Mouse (Mus musculus): Measurements from ENCODE around the gene Myo7a. TPM values are rescaled to one million over a fixed set of nuclear protein-coding genes. Genes with fewer than 3 reads are reported as not detected.

The Myo7a gene
- polyA plus RNA-seq, 1 experiment from 2014 or later, result 8.4 TPM

DNA sequence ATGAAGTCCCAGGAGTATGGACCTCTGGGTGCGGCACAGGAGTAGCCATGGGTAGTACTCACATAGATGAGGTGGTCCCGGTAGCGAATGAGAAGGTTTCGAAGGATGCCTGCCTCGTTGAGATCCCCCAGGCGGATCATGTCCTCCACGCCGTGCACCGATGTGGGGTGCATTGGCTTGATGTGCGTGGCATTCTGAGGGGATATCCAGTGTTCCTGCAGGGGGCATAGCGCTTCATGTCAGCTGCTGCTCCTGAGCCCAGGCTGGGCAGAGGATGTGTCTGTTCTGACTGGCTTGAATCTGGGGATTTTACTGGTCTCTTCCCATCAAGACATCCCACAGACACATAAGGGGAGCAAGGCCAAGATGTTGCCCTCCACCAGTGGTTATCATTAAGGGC lies 16.8 kb downstream of the Myo7a start:
- H3K4me2 ChIP-seq (replicated peaks; ENCODE audit: low read depth, low read length), result peak overlapping the region; percentile 36; the same call in 1 of the 2 replicates

DNA sequence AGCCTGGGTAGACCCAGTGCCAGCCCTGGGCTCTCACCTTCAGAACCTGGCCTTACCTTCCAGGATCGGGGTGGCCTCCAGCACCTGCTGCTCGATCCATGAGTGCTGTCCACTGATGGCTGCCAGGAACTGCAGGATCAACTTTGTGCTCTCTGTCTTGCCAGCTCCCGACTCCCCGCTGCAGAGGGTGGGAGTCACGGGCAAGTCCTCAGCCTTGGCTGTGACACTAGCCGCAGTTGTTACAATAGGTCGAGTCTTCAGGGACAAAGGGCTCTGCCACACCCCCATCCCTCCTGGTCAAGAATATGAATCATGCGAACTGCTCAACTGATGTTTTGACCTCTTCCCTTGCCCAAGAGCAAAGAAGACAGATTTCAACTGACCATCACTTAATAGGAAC lies 21.8 kb downstream of the Myo7a start:
- Histone ChIP-seq H3K36me3 (ENCODE audit: insufficient read depth, low read length) (no peaks in the 10 kb centered on the region), H3K27me3 (replicated peaks; ENCODE audit: insufficient read depth, low read length) (no peaks in the 10 kb centered on the region), H3K9ac (replicated peaks; ENCODE audit: low read depth) (no peak overlapping the region), H3K4me1 (ENCODE audit: insufficient read depth, low read depth, low read length) (no peaks in the 10 kb centered on the region), H3K9me3 (ENCODE audit: low read length) (no peaks in the 10 kb centered on the region), H3K4me2 (replicated peaks; ENCODE audit: low read depth, low read length) (no peak overlapping the region), H3K27ac (ENCODE audit: low read length) (no peak overlapping the region), H3K4me3 (ENCODE audit: low read depth, low read length) (no peak overlapping the region)
- 96% methylated on average over 8 of the region's 8 CpGs for WGBS
- TF ChIP-seq CTCF (IDR thresholded peaks at IDR 0.05) (no peak), EP300 (IDR thresholded peaks at IDR 0.05) (no peak)
- DNase-seq (ENCODE audit: low spot score) (no peak), ATAC-seq (no peak)

More for the DNA sequence above, 16.8 kb downstream of the Myo7a start:
- no peaks in the 10 kb centered on the region for H3K4me1 ChIP-seq (ENCODE audit: insufficient read depth, low read depth, low read length)
- WGBS, result 92% methylated on average over 11 of the region's 11 CpGs
- no peak overlapping the region for H3K27ac ChIP-seq (ENCODE audit: low read length)
- 0 out of 2 replicates have a peak, but pooled peaks have one; percentile 27 for TF ChIP-seq CTCF (IDR thresholded peaks at IDR 0.05)
- no peak for TF ChIP-seq EP300 (IDR thresholded peaks at IDR 0.05)
- no peak overlapping the region for H3K4me3 ChIP-seq (ENCODE audit: low read depth, low read length)
- H3K36me3 ChIP-seq (ENCODE audit: insufficient read depth, low read length), result no peaks in the 10 kb centered on the region
- DNase-seq (ENCODE audit: low spot score), result no peak
- 0 out of 2 replicates have a peak overlapping the region, but pooled peaks have one; percentile 1 for H3K9ac ChIP-seq (replicated peaks; ENCODE audit: low read depth)
- no peaks in the 10 kb centered on the region for H3K27me3 ChIP-seq (replicated peaks; ENCODE audit: insufficient read depth, low read length)
- ATAC-seq, result no peak
- no peaks in the 10 kb centered on the region for H3K9me3 ChIP-seq (ENCODE audit: low read length)

DNA sequence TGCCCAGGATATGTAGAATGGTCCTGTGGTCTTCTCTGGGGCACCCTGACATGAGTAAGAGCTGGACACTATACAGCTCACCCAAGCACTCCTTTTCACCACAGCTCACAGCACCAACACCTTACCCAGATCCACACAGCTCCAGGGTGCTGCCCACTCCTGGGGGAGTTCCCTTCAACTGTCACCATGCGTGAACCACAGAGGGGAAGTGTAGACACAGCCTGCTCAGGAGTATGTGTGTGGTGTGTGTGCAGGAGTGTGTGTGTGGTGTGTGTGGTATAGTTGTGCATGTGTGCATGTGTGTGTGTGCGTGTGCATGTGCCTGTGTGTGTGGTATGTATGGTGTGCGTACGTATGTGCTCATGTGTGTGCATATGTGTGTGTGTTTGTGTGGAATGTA lies 23.5 kb downstream of the Myo7a start:
- no peak overlapping the region for H3K4me3 ChIP-seq (ENCODE audit: low read depth, low read length)
- no peak overlapping the region for H3K27ac ChIP-seq (ENCODE audit: low read length)
- 90% methylated on average over 4 of the region's 4 CpGs for WGBS
- no peak overlapping the region for H3K4me2 ChIP-seq (replicated peaks; ENCODE audit: low read depth, low read length)
- H3K9me3 ChIP-seq (ENCODE audit: low read length), result no peaks in the 10 kb centered on the region
- no peaks in the 10 kb centered on the region for H3K36me3 ChIP-seq (ENCODE audit: insufficient read depth, low read length)
- no peak for TF ChIP-seq EP300 (IDR thresholded peaks at IDR 0.05)
- no peak for TF ChIP-seq CTCF (IDR thresholded peaks at IDR 0.05)
- H3K27me3 ChIP-seq (replicated peaks; ENCODE audit: insufficient read depth, low read length), result no peaks in the 10 kb centered on the region
- DNase-seq (ENCODE audit: low spot score) (no peak), ATAC-seq (no peak)
- H3K4me1 ChIP-seq (ENCODE audit: insufficient read depth, low read depth, low read length), result no peaks in the 10 kb centered on the region
- H3K9ac ChIP-seq (replicated peaks; ENCODE audit: low read depth), result no peak overlapping the region

DNA sequence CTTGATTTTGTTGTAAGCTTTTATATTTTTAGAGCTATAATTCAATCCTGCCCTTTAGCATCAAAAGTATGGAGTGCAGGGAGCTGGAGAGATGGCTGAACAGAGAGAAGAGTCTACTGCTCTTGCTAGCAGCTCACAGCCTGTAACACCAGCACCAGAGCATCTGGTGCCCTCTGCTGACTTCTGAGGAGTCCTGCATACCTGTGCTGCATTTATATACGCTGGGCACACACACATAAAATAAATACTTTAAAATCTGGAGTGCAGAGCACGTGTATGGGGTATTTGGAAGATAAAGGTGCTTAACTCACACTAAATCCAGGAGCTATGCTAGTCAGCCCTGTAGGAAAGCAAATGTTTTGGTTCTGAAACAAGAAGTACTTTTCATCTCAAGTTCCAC lies 33.0 kb downstream of the Myo7a start:
- 15% methylated on average over 2 of the region's 2 CpGs for WGBS
- DNase-seq (ENCODE audit: low spot score), result peak; percentile 76
- H3K36me3 ChIP-seq (ENCODE audit: insufficient read depth, low read length), result no peaks in the 10 kb centered on the region
- peaks cover 24% of the 10 kb centered on the region for H3K4me1 ChIP-seq (ENCODE audit: insufficient read depth, low read depth, low read length)
- H3K9me3 ChIP-seq (ENCODE audit: low read length), result no peaks in the 10 kb centered on the region
- no peak overlapping the region for H3K4me2 ChIP-seq (replicated peaks; ENCODE audit: low read depth, low read length)
- H3K27me3 ChIP-seq (replicated peaks; ENCODE audit: insufficient read depth, low read length), result no peaks in the 10 kb centered on the region
- no peak overlapping the region for H3K27ac ChIP-seq (ENCODE audit: low read length)
- peak; percentile 64 for ATAC-seq
- no peak overlapping the region for H3K9ac ChIP-seq (replicated peaks; ENCODE audit: low read depth)
- TF ChIP-seq EP300 (IDR thresholded peaks at IDR 0.05) (no peak), CTCF (IDR thresholded peaks at IDR 0.05) (peak; percentile 78)
- no peak overlapping the region for H3K4me3 ChIP-seq (ENCODE audit: low read depth, low read length)

DNA sequence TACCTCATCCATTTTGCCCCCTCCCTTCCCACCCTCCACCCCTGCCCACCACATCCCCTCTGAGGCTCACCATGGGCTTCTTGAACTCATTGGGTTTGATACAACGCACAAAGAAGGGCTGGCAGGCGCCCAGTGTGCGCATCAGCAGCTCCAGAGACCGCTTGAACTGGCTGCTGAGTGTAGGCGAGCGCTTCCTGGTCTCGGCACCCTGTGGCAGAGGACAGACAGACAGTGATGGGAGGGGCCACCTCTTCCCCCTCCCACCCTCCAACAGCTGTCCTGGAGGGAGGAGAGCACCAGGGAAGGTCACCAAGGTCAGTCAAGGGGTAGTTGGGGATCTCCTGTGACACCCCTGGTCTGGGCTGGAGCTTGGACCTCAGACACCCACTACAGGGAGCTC lies 34.0 kb downstream of the Myo7a start:
- peak; percentile 21 for DNase-seq (ENCODE audit: low spot score)

DNA sequence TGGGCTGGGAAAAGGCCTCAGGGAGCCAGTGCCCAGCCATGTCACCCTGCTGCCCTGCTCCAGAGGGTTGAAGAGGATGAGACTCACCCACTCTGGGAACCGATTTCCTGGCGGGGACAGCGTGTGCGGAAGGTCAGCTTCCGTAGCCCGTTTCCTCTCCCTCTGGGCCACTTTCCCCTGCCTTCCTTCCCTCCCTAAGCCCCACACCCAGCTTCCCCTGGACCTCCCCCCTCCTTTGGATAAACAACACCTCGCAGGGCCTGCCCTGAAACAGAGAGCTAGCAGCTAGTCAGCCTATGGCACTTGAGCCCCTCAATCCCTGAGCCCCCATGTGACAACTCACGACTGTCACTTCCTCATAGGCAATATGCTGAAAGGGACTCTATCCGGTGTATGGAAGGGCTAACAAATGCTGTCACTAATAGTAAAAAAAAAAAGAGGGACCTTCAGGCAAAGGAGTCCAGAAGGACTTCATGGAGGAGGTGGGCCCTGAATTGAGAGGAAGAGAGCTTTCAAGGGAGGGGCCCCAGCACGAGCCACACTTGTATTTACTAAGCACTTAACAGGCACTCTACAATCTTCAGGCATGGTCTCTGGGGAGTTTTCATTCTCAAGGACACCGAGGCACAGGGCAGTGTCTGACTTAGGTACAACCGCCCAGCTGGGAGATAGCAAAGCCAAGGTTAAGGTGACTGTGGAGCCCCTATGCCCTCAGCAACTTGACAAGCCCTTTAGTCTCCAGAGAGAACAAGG lies 34.6 kb downstream of the Myo7a start:
- H3K27ac ChIP-seq (ENCODE audit: low read length), result peak overlapping the region; percentile 63
- peak; percentile 40 for TF ChIP-seq EP300 (IDR thresholded peaks at IDR 0.05)
- TF ChIP-seq CTCF (IDR thresholded peaks at IDR 0.05), result no peak
- no peak overlapping the region for H3K4me3 ChIP-seq (ENCODE audit: low read depth, low read length)
- no peaks in the 10 kb centered on the region for H3K27me3 ChIP-seq (replicated peaks; ENCODE audit: insufficient read depth, low read length)
- ATAC-seq (peak; percentile 62), DNase-seq (ENCODE audit: low spot score) (peak; percentile 61)
- WGBS, result 14% methylated on average over 12 of the region's 12 CpGs
- H3K36me3 ChIP-seq (ENCODE audit: insufficient read depth, low read length), result no peaks in the 10 kb centered on the region
- peak overlapping the region; percentile 14 for H3K4me2 ChIP-seq (replicated peaks; ENCODE audit: low read depth, low read length)
- H3K4me1 ChIP-seq (ENCODE audit: insufficient read depth, low read depth, low read length), result peaks cover 24% of the 10 kb centered on the region
- H3K9ac ChIP-seq (replicated peaks; ENCODE audit: low read depth), result no peak overlapping the region
- H3K9me3 ChIP-seq (ENCODE audit: low read length), result no peaks in the 10 kb centered on the region

More for the DNA sequence above, 34.0 kb downstream of the Myo7a start:
- no peaks in the 10 kb centered on the region for H3K27me3 ChIP-seq (replicated peaks; ENCODE audit: insufficient read depth, low read length)
- no peak overlapping the region for H3K4me3 ChIP-seq (ENCODE audit: low read depth, low read length)
- no peak overlapping the region for H3K9ac ChIP-seq (replicated peaks; ENCODE audit: low read depth)
- no peak overlapping the region; the same call in 1 of the 2 replicates for H3K4me2 ChIP-seq (replicated peaks; ENCODE audit: low read depth, low read length)
- peaks cover 24% of the 10 kb centered on the region for H3K4me1 ChIP-seq (ENCODE audit: insufficient read depth, low read depth, low read length)
- WGBS, result 33% methylated on average over 7 of the region's 7 CpGs
- H3K27ac ChIP-seq (ENCODE audit: low read length), result 0 out of 2 replicates have a peak overlapping the region, but pooled peaks have one; percentile 63
- H3K9me3 ChIP-seq (ENCODE audit: low read length), result no peaks in the 10 kb centered on the region
- no peak for TF ChIP-seq CTCF (IDR thresholded peaks at IDR 0.05)
- TF ChIP-seq EP300 (IDR thresholded peaks at IDR 0.05), result no peak
- ATAC-seq, result peak; percentile 11; the same call in 1 of the 2 replicates
- H3K36me3 ChIP-seq (ENCODE audit: insufficient read depth, low read length), result no peaks in the 10 kb centered on the region

Measured in lung, postnatal 0 days (tissue).